Mouse (Mus musculus): Measurements from ENCODE around the gene C2cd4a.
A peak's percentile ranks its signal among the peaks of the same experiment; 100 is the strongest.

Gene C2cd4a

DNA sequence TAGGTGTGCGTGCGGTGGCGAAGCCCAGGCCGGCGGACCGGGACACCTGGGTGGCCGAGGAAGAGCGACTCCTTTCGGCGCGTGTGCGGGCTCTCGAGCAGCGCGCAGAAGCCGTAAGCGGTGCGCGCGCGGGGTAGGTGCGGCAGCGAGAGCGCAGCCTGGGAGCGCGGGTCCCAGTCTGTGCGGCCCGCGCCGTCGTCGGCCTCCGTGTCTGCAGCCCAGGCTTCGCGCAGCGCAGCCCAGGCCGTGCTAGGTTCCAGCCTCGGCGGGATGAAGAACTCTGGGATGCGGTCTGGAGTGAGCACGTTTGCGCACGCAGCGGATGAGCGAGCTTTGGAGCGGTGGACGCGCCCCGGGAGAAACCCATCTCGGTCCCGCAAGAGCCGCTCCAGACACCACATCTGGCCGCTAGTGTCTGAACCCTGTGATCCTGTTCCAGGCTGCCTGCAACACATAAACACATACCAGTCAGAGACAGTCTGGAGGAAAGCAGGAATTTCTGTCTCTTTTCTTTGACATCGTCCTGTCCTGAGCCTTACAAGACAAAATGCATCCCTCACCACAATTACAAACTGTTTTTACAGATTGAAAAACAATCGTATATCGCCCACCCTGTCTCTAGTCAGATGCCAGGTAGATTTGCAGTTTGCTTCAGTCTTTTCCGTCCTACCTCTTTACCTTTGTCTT, 628 bp downstream of the C2cd4a start:
- peak; percentile 12 to 51 for DNase-seq

DNA sequence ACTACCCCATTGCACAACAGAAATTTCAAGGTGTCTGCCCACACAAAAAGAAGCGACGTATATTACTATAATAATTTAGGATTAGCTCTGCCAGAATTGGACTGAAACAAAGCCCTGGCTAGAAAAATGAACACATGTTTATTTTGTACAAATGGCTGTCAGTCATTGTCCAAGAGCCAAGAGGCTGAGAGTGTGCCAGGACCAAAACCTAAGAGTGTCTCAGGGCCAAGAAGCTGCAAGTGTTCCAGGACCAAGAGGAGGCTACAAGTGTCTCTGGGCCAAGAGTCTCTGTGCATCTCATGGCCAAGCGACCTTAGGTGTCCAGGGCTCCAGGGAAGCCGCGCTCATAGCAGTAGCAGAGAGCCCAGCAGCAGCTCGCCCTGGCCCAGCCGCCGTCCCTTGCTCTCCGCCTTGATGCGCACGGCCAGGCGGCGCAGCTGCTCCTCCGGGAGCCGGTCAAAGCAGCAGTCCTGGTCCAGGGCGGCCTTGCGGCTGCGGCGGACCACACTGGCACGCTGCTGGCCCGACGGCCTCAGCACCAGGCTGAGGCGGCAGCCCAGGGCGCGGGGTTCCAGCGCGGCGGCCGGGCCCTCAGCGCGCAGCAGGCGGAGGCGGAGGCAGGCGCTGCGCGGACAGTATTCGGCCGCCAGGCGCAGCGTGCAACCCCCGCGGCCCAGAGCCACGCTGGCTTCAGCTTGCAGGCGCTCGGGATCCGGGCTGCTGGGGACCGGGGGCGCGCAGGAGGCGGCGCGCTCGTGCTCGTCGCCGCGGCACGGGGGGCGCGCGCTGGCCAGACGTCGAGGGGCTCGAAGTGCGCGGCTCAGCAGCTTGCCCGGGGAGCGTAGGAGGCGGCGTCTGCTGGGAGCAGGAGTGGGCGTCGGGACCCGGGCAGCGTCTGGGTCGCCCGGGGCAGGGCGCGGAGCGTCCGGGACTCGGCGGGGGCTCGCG, 1.4 kb downstream of the C2cd4a start:
- DNase-seq, result peak; percentile 55 to 81

DNA sequence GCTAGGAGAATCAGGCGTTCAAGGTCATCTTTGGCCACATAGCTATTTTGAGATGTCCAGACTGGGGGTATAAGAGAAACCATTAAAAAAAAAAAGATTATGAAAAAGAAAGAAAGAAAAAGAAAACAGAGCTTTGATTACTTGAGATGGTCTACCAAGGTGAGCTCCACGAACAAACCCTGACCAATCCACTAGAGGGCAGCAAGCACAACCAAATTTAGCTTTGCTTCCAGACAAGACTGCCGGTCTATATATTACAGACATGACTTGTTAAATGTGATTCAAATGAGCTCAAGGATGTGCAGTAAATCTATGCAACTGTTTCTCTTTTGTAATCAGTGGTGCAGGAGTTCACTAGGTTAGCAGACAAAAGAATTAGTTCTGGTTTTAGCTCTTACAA, 3.9 kb downstream of the C2cd4a start:
- peak in 1 of 2 experiments; percentile 69 for DNase-seq

DNA sequence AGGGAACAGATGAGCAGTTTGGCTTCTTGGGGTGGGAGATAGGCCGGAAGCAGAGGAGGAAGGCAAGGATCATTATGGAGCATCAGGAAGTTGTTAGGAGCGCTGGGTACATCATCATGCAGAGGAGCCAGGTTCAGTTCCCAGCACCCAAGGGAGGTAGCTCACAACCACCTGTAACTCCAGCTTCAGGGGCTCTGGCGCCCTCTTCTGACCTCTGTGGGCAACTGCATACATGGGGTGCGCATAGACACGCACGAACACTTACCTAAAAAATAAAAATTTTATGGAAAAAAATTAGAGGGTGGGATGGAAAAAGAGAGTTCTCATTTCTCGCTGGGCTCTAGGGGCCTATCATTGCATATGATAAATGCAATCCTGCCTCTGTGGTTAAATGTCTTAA, 6.6 kb downstream of the C2cd4a start:
- no peak for DNase-seq

DNA sequence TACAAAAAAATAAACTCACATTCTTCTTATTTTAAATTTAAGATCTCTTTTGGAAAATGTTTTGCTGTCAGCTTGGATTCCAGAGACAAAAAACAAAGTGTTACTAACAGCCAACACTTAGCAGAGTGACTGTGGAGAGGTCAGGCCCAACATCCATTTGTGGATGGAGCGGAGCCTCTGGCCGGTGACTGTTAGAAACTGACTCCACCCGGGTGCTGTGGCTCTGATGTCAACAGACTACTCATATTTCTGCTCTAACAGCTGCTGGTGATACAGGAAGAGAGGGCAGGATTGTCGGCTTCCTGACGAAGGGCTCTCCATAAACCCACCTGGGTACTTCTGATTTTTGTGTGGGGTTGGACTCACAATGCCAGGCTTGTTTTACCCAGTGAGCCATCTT, 9.0 kb downstream of the C2cd4a start:
- DNase-seq, result peak in 1 of 2 experiments; percentile 34

DNA sequence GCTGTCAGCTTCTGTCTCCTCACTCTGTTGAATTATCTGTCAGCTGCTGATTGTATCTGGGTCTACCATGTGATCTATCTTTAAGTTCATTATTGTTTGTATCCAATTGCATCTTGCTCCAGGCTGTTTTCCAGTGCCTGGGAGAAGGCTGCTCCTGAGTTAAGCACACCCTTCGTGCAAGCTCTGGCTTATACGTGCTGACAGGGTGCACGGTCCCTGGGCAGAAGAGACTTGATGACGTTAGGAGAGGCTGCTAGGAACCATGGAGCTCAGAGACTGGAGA, 13.5 kb downstream of the C2cd4a start:
- DNase-seq, result no peak

DNA sequence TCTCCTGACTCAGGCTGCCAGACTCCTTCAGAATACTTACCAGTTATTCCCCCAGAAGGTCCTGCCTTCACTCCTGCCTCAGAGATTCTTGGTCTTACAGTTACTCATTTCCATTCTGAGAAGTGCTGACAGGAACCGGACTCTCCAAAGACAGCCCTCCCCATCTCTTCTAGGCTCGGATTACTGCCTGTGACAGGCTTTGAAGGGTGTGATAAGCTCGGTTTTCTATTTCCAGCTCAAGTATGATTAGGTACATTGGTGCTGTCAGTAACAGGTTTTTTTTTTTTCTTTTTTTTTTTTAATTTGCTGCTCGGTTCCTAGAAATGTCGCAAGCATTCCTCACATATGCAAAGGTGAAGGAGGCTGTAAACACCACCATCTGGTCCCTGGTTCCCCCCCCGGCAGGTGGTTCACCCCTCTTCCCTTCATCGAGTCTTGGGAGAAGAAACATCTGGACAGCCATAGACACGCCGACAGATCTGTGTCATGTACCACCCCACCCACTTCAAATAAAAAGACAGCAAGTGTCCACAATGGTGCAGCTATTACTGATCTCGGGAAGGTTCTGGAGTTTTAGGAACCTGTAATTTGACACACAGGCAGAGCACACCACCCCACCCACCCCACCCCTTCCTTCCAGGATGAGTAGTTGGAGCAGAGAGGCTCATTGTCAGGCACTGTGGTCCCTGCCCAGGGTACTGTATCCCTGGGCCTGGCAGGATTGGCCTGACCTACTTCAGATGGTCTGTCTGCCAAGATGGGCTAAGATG, 14.0 kb downstream of the C2cd4a start:
- no peak for DNase-seq

DNA sequence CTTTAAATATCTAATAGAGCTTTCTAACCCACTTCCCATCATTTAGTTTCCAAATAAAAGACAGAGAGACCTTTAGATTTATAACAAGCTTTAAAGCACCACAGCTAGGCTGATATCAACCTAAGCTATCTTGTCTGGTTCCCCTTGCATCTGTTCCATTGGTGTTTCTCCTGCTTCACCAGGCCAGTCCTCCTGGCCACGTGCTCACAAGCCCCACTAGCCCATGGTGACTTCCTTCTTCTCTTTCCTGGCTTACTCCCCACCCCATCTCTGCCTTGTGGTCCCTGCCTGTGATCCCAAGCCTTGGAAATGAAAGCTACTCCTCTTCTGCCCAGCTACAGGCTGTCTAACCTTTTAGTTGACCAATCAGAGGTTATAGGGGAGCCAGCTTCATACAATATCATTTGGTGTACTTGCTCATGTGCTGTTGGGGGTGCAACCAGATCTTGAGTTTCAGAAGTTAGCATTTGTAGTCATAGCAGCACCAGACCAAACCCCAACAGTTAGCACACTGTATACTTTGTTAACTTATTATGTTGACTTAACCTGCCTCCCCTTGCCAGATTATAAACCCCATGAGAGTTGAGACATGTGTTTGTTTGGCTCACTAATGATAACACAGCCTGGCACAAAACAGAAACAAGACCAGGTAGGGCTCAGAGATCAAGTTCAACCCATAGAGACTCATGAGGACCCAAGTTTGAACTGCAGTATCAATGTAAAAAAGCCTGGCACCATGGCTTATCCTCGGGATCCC, 15.8 kb downstream of the C2cd4a start:
- DNase-seq, result no peak

DNA sequence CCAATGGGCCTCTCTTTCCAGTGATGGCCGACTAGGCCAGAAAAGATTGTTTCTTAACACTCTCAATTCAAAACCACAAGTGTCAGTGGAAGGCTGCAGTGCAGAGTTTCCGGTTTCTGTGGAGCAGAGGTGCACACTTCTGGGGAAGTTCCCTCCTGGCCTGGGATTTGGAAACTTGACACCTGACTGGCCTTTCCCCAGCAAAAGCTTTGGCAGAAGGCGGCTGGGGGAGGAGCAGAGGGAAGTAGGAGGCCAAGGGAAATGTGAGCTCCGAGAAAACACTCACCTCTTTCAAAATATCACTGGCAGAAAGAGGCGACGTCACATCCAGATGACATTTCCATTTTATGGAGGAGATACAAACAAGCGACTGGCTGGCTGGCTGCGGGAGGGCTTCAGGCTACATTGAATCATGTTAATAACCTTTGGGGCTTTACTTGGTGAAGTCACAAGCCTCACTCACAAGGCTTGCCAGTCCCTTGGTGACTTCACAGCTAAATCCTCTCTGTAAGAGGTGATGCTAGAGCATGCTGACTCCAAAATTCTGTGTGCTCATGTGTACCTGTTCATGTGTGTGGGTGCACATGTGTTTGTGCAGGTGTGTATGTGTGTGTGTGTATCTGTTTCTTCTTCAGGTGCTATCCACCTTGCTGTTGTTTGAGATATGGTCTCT, 18.3 kb downstream of the C2cd4a start:
- peak; percentile 74 to 82 for DNase-seq

DNA sequence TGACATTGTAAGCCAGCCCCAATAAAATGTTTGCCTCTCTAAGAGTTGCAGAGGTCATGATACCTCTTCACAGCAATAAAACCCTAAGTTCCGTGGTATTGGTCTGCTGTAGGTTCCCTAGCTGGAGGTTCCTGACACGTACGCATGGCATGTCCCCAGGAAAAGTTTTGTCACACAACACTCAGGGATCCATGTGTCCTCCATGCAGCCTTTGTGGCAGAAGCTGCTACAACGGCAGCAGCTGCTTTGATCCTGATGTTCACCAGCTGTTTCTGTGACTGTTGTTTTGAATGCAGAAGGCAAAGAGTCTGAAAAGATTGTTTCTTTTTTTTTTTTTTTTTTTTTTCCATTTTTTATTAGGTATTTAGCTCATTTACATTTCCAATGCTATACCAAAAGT, 19.0 kb downstream of the C2cd4a start:
- DNase-seq, result peak; percentile 22 to 66

DNA sequence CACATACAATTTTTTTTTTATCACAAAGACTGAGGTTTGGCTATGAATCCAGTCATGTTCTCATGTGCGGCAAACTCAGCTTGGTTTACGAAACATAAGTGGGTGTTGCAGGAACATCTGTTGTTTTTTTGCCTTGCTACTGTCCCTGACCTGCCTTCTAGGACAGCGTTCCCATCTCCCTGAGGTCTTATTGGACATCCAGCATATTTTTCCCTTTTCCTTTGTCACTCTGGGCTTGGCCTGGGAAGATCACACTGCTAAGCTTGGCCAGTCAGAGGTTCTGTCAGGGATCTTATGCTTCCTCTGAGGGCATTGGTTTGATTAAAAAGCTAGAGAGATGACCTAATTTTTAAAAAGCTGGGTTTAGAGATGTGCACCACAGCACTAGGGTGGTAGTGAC, 21.0 kb downstream of the C2cd4a start:
- no peak for DNase-seq

DNA sequence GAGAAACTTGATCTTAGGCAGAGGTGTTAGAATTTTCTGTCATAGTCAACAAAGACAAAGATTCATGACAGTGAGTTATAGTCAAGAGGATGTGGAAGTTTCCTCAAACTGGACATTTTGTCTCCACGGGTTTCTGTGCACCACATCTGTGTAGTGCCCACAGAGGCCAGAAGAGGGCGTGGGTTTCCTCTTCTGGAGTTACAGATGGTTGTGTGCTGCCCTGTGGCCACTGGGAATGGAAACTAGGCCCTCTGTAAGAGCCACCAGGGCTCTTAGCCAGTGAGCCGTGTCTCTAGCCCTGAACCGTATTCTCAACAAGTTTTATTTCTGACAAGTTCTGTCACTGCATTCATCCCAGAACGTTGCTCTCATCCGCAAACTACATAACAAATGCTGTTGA, 21.6 kb downstream of the C2cd4a start:
- no peak for DNase-seq

DNA sequence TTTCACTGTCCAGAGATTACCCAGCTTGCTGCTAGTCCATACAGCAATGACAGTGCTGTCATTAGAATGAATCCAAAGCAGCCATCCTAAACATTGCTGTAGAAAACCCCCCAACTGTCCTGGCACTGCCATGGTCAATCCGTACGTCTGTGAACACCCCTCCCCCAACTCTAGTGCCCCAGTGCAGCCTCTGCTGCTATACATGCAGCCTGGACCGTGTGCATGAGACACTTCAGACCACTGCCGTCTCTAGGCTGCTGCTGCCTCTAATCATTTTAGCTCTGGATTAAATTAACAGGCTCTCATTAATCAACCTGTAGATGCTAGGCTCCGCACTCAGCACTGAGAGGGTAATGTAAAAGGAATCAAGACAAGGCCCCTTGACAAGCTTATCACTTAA, 25.1 kb downstream of the C2cd4a start:
- no peak for DNase-seq

DNA sequence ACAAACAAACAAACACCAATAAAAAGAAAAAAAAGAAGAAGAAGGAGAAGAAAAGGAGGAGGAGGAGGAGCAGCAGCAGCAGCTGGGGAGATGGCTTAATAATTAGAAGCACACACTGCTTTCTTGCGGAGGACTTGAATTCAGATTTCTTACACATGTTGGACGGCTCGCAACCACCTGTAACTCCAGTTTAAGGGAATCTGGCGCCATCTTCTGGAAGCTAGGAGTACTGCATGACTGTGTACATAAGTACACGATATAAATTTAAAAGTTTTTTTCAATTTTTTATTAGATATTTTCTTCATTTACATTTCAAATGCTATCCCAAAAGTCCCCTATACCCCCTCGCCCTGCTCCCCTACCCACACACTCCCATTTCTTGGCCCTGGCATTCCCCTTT, 29.9 kb downstream of the C2cd4a start:
- DNase-seq, result peak in 1 of 2 experiments; percentile 62

DNA sequence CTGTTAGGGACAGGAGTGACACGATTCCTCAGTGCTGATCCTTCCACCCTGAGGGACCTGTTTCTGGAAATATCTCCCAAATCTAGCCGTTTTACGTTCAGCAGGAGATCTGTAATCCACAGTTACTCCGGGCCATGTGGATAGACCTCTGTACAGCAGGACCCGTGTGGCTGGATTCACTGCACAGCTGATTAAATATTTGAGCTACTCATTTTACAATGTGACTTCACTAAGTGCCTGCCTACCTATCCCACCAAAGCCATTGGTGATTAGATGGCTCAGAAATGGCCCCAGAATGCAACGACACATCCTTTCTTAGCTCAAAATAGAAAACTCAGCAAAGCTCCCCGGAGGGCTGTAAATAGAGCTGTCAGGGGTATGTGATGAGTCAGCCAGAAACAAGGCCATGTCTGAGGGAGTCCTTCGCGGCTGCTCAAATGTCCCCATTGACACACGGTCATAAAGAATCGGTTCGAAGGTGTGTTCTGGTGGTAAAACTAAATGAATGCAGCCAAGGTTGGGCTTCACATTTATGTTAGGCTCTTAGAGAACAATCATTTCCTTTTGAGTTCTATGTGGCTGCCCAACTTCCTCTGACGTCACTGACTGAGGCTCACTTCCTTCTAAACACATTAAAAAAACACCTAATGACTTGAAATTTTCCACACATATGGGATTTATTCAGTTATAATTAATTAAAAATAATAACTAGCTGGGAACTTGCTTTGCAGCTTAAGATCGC, 32.9 kb downstream of the C2cd4a start:
- DNase-seq, result no peak

DNA sequence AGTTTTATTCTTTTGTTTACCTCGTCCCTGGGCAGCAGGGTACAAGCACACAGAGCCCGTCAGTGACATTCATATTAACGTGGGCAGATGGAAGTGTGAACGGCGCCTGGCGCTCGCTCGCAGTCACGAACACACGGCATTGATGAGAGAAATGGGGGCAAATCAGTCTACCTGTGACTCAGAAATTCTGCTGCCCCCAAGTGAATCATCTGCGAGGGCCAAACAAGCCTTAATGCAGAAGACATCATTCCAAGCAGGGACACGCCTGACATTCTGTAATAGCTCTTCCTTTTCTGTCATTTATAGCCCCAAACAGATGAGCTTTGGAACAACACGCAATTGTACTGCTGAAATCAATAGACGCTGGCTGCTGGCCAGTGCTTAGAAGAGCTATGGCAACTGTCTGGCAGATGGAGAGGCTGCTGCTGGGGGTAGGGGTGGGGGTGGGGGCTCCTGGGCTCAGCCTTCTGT, 36.9 kb downstream of the C2cd4a start:
- DNase-seq, result no peak

DNA sequence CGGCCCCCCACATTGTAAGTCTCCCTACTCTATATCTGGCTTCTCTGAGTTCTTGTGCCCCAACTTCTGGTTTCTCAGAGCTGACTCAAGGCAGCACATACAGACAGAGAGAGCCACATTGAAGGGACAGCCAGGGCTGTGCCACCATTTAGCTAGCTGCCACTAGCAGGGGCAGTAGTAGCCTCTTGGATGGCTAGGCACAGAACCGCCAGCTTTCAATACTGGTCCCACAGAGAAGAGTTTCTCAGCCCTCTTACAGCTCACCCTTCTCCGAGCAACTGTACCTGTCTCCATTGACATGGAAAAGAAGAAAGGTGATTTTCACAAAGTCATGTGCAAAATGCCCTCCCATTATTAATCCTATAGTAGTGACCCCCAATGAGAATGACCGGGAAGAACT, 37.5 kb downstream of the C2cd4a start:
- no peak for DNase-seq

DNA sequence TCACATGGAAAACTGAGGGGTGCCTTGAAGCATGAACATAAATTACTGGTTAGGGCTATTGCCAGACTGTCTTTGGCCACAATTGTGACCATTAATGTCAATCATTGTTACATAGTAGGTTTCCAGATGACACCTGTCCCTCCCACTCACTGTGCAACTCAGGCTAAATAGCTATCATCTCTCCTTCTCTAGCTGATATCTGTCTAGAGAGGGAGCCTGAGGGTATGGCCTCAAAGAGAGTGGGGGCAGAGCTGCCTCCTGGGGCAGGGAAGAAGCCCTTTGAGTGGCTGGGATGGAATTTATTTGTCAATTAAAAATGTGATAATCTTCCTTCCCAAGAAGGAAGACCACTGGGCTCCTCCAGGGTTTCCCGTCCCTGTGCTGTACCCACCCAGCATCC, 37.9 kb downstream of the C2cd4a start:
- no peak for DNase-seq

DNA sequence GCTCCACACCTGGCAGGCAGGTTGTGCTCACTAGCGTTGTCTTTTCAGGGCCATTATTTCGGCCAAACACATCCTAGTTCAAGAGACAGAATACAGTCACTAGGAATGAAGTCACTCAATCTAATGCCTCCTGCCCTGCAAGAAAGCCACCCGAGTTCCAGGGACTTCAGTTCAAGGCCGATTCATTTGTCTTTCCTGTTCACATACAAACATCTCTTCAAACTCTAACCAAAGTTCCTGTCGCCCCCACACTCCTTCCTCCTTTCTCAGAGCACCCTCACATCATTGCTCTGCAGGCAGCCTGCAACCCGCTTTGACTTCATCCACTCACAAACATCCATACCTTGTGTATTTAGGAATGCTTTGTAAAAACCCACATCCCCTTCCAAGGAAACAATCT, 38.6 kb downstream of the C2cd4a start:
- DNase-seq, result no peak

DNA sequence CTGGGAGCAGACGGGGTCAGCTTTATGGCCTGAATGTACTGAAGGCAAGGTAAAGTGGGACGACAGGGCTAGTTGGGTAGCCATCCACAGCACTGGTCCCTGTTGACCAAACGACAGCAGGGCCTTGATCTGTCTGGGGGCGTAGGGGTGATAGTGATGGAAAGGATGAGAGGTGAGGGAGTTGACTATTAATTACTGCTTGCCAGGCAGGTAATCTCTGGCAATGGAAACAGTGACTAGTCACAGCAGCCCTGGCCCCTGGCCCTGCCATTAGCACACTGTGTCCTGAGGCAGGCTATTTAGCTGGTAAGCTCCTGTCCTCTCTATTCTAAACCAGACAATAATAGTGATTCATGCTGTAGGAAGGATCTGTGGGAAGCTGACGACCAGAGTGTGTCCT, 39.7 kb downstream of the C2cd4a start:
- no peak for DNase-seq

DNA sequence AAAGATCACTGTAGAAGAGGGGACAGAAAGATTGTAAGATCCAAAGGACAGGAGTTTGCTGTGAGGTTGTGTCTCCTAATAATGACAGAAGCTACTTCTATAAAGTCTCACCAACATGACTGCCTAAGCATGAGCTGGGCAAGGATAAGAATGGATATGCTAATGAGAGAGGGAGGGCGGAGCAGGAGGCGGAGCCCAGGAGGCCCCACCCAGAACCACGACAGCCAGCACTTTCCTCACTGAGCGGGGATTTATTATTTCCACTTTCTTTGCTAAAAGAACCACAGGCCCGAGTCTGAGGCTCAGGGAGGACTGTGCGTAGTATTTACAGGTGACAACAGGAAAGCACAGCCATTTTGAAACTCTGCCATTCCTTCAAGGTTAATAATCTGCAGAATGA, 44.5 kb downstream of the C2cd4a start:
- no peak for DNase-seq

DNA sequence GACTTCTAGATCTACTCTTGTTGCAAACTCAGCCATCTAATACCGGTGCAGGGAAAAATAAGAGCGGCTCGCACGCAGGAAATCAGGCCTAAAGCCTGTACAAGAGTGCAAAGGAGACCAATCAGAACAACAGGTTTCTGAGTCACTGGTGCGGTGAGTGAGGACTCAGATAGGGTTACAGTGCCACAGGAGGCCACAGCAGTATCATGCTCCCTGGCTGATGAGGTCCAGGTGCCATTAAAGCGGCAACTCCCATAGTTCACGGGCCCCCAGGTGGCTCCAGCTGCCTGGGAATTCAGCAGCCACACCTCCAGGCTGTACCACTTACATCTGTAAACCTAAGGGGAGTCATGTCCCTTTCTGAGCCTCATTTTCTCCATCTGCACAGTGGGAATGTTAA, 45.8 kb downstream of the C2cd4a start:
- no peak for DNase-seq

Measured in lung, postnatal 4 days (tissue).